Mouse (Mus musculus) skeletal muscle tissue, adult 2 months (tissue): ENCODE measurements around the gene Syngap1.

ENCODE experiments used
- DNase-seq: peaks from one replicate; pipeline ENCODE4 v3.0.0-alpha.2; 2012; ENCODE audit warnings: low read depth, low spot score

Syngap1 gene

GRCm38 (mm10) chr17:26994410-26994809 is 53.4 kb downstream of the Syngap1 start:
- peak; percentile 74 for DNase-seq

- no peak for DNase-seq
Observed at GRCm38 (mm10) chr17:26995006-26995405, 54.0 kb downstream of the Syngap1 start.

GRCm38 (mm10) chr17:26995562-26995961 is 54.5 kb downstream of the Syngap1 start:
- no peak for DNase-seq

- DNase-seq, result no peak
Observed at GRCm38 (mm10) chr17:26997661-26998060, 56.6 kb downstream of the Syngap1 start.

- DNase-seq, result no peak
Observed at GRCm38 (mm10) chr17:26998283-26998682, 57.2 kb downstream of the Syngap1 start.

- DNase-seq, result no peak
Observed at GRCm38 (mm10) chr17:26999996-27000395, 58.9 kb downstream of the Syngap1 start.

- no peak for DNase-seq
Observed at GRCm38 (mm10) chr17:27001151-27001550, 60.1 kb downstream of the Syngap1 start.

- no peak for DNase-seq
Observed at GRCm38 (mm10) chr17:27001889-27002288, 60.8 kb downstream of the Syngap1 start.

- no peak for DNase-seq
Observed at GRCm38 (mm10) chr17:27004431-27004830, 63.4 kb downstream of the Syngap1 start.

GRCm38 (mm10) chr17:27004903-27005485 is 63.9 kb downstream of the Syngap1 start:
- DNase-seq, result no peak

- no peak for DNase-seq
Observed at GRCm38 (mm10) chr17:27005644-27006043, 64.6 kb downstream of the Syngap1 start.

- no peak for DNase-seq
Observed at GRCm38 (mm10) chr17:27008277-27008676, 67.2 kb downstream of the Syngap1 start.

- no peak for DNase-seq
Observed at GRCm38 (mm10) chr17:27011167-27011566, 70.1 kb downstream of the Syngap1 start.

GRCm38 (mm10) chr17:27011998-27012672 is 71.1 kb downstream of the Syngap1 start:
- DNase-seq, result no peak

- DNase-seq, result no peak
Observed at GRCm38 (mm10) chr17:27012909-27013308, 71.9 kb downstream of the Syngap1 start.

- DNase-seq, result peak; percentile 84
Observed at GRCm38 (mm10) chr17:27017564-27018499, 76.8 kb downstream of the Syngap1 start.

- no peak for DNase-seq
Observed at GRCm38 (mm10) chr17:27018555-27019196, 77.6 kb downstream of the Syngap1 start.

GRCm38 (mm10) chr17:27021076-27021475 is 80.0 kb downstream of the Syngap1 start:
- no peak for DNase-seq

GRCm38 (mm10) chr17:27021736-27022135 is 80.7 kb downstream of the Syngap1 start:
- DNase-seq, result no peak
